Mouse (Mus musculus) neural tube, embryonic 12.5 days (tissue): ENCODE measurements at regions not wholly inside any gene's neighbourhood (a gene's known extent, or its start where the extent isn't known, plus 50 kb on each side); places are given as distances from the start of the nearest gene placed in this dataset.

Source experiments
- ATAC-seq: fragments of 200-750 bp; cut with Nextera tagmentation; 2 replicates; pipeline ENCODE4 v1.8.0; 2017; ENCODE audit warnings: low read depth, mild to moderate bottlenecking, moderate TSS enrichment, moderate library complexity; ENCODE audit not compliant: low FRiP score
- H3K27ac ChIP-seq: fragments of 300-500 bp; sonication (generic); 2 replicates; pipeline ENCODE4 v1.5.1; 2016
- H3K27me3 ChIP-seq: fragments of 300-500 bp; sonication (generic); replicated peaks from 2 replicates; pipeline ENCODE4 v1.6.1; 2016; ENCODE audit warnings: mild to moderate bottlenecking
- H3K36me3 ChIP-seq: fragments of 300-500 bp; sonication (generic); 2 replicates; pipeline ENCODE4 v1.6.1; 2016; ENCODE audit warnings: mild to moderate bottlenecking
- H3K4me1 ChIP-seq: fragments of 300-500 bp; sonication (generic); 2 replicates; pipeline ENCODE4 v1.6.1; 2016
- H3K4me2 ChIP-seq: fragments of 300-500 bp; sonication (generic); replicated peaks from 2 replicates; pipeline ENCODE4 v1.6.1; 2016; ENCODE audit warnings: mild to moderate bottlenecking
- H3K4me3 ChIP-seq: fragments of 300-500 bp; sonication (generic); 2 replicates; pipeline ENCODE4 v1.5.1; 2016
- H3K9ac ChIP-seq: fragments of 300-500 bp; sonication (generic); 2 replicates; pipeline ENCODE4 v1.6.1; 2016; ENCODE audit warnings: mild to moderate bottlenecking
- H3K9me3 ChIP-seq: fragments of 300-500 bp; sonication (generic); 2 replicates; pipeline ENCODE4 v1.6.1; 2016; ENCODE audit warnings: mild to moderate bottlenecking
- WGBS: fragments of 180-500 bp; shearing (Covaris S2); methylation state at CpG from one replicate; pipeline ENCODE4 v1.1.7; 2016; 5-methylcytosine and 5-hydroxymethylcytosine counted together

- Histone ChIP-seq H3K4me2 (no peak overlapping the region), H3K9me3 (no peaks in the 10 kb centered on the region), H3K4me1 (no peaks in the 10 kb centered on the region), H3K9ac (no peak overlapping the region), H3K4me3 (no peak overlapping the region), H3K27me3 (no peaks in the 10 kb centered on the region), H3K27ac (no peak overlapping the region), H3K36me3 (no peaks in the 10 kb centered on the region)
- no peak for ATAC-seq
- WGBS, result 77% methylated on average over 3 of the region's 3 CpGs
Measured at GRCm38 (mm10) chr1:23532659-23533058, 135.1 kb upstream of the Ogfrl1 start.

- WGBS, result 76% methylated on average over 10 of the region's 10 CpGs
- H3K4me2 ChIP-seq, result no peak overlapping the region
- H3K4me3 ChIP-seq, result no peak overlapping the region
- no peak overlapping the region for H3K27ac ChIP-seq
- peak; percentile 29; the same call in 1 of the 2 replicates for ATAC-seq
- no peaks in the 10 kb centered on the region for H3K4me1 ChIP-seq
- no peaks in the 10 kb centered on the region for H3K27me3 ChIP-seq
- H3K9me3 ChIP-seq, result no peaks in the 10 kb centered on the region
- H3K9ac ChIP-seq, result no peak overlapping the region
- no peaks in the 10 kb centered on the region for H3K36me3 ChIP-seq
Measured at GRCm38 (mm10) chr1:23536621-23537020, 139.0 kb upstream of the Ogfrl1 start.

DNA sequence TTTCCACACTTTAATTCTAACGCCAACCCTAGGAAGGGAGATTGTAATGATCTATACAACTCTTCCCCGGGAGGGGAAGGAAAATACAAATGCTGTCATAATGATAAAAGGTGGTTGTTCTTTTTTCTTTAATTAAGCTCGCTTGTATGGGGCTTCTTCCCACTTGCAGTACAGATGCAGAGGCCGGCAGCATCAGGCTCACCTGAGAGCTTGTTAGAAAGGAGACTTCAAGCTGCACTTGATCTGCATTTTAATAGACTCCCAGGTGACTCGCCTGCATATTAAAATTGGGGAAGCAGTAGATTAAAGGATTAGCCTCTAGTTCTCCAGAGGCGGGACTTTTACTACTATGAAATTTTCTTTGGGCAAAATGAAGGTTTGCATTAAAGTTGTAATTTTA, 140.8 kb upstream of the Ogfrl1 start:
- Histone ChIP-seq H3K27ac (no peak overlapping the region), H3K36me3 (no peaks in the 10 kb centered on the region)
- 40% methylated on average over 6 of the region's 6 CpGs for WGBS

GRCm38 (mm10) chr1:23540594-23540993, 143.0 kb upstream of the Ogfrl1 start:
- no peaks in the 10 kb centered on the region for H3K27me3 ChIP-seq
- no peak overlapping the region for H3K27ac ChIP-seq
- H3K36me3 ChIP-seq, result no peaks in the 10 kb centered on the region
- no peak for ATAC-seq
- no peak overlapping the region for H3K4me3 ChIP-seq
- H3K4me1 ChIP-seq, result no peaks in the 10 kb centered on the region
- H3K9me3 ChIP-seq, result no peaks in the 10 kb centered on the region
- H3K4me2 ChIP-seq, result no peak overlapping the region
- no peak overlapping the region for H3K9ac ChIP-seq
- 86% methylated on average over 7 of the region's 7 CpGs for WGBS

More for the DNA sequence above, 140.8 kb upstream of the Ogfrl1 start:
- no peak overlapping the region for H3K9ac ChIP-seq
- no peaks in the 10 kb centered on the region for H3K27me3 ChIP-seq
- H3K4me3 ChIP-seq, result no peak overlapping the region
- no peaks in the 10 kb centered on the region for H3K9me3 ChIP-seq
- H3K4me2 ChIP-seq, result no peak overlapping the region
- H3K4me1 ChIP-seq, result no peaks in the 10 kb centered on the region
- no peak for ATAC-seq

GRCm38 (mm10) chr1:23555794-23556193, 158.2 kb upstream of the Ogfrl1 start:
- H3K4me1 ChIP-seq, result no peaks in the 10 kb centered on the region
- no peak overlapping the region for H3K9ac ChIP-seq
- 84% methylated on average over 3 of the region's 3 CpGs for WGBS
- no peaks in the 10 kb centered on the region for H3K36me3 ChIP-seq
- no peaks in the 10 kb centered on the region for H3K9me3 ChIP-seq
- H3K27ac ChIP-seq, result no peak overlapping the region
- H3K27me3 ChIP-seq, result no peaks in the 10 kb centered on the region
- H3K4me2 ChIP-seq, result no peak overlapping the region
- no peak for ATAC-seq
- H3K4me3 ChIP-seq, result no peak overlapping the region

- Histone ChIP-seq H3K27ac (no peak overlapping the region), H3K4me3 (no peak overlapping the region), H3K4me2 (no peak overlapping the region), H3K27me3 (no peaks in the 10 kb centered on the region), H3K9ac (no peak overlapping the region), H3K36me3 (no peaks in the 10 kb centered on the region), H3K9me3 (no peaks in the 10 kb centered on the region), H3K4me1 (no peaks in the 10 kb centered on the region)
- 89% methylated on average over 5 of the region's 5 CpGs for WGBS
- no peak for ATAC-seq
Measured at GRCm38 (mm10) chr1:23568106-23568505, 170.5 kb upstream of the Ogfrl1 start.

DNA sequence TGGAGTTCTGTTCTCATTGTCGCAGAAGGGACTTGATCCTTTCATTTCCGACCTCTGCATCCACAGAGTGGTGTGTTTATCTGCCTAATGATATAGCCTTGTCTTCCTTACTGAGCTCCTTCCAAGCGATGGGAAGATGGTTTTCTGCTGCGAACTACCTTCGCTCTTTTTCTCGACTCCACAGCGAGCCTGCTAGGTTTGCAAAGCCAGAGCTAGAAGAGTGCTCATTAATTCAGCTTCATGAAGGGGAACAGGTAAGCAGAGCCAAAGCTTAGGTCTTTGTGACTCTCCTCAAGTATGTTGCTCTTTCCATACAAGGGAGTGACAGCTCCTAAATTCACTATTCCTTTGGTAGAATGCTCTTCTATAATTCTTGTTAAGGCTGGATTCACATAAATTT, 176.9 kb upstream of the Ogfrl1 start:
- no peak overlapping the region for H3K27ac ChIP-seq
- WGBS, result 80% methylated on average over 7 of the region's 7 CpGs

GRCm38 (mm10) chr1:23575005-23575404, 177.4 kb upstream of the Ogfrl1 start:
- no peaks in the 10 kb centered on the region for H3K9me3 ChIP-seq
- no peaks in the 10 kb centered on the region for H3K27me3 ChIP-seq
- no peaks in the 10 kb centered on the region for H3K36me3 ChIP-seq
- H3K27ac ChIP-seq, result no peak overlapping the region
- no peak overlapping the region for H3K4me2 ChIP-seq
- H3K4me3 ChIP-seq, result no peak overlapping the region
- no peak overlapping the region for H3K9ac ChIP-seq
- ATAC-seq, result no peak
- H3K4me1 ChIP-seq, result no peaks in the 10 kb centered on the region

More for the DNA sequence above, 176.9 kb upstream of the Ogfrl1 start:
- no peaks in the 10 kb centered on the region for H3K9me3 ChIP-seq
- no peak overlapping the region for H3K4me2 ChIP-seq
- no peaks in the 10 kb centered on the region for H3K27me3 ChIP-seq
- no peak overlapping the region for H3K4me3 ChIP-seq
- ATAC-seq, result no peak
- no peaks in the 10 kb centered on the region for H3K4me1 ChIP-seq
- no peak overlapping the region for H3K9ac ChIP-seq
- no peaks in the 10 kb centered on the region for H3K36me3 ChIP-seq

GRCm38 (mm10) chr1:23575515-23575914, 177.9 kb upstream of the Ogfrl1 start:
- 91% methylated on average over 2 of the region's 2 CpGs for WGBS
- Histone ChIP-seq H3K4me2 (no peak overlapping the region), H3K4me3 (no peak overlapping the region), H3K36me3 (no peaks in the 10 kb centered on the region), H3K4me1 (no peaks in the 10 kb centered on the region), H3K9me3 (no peaks in the 10 kb centered on the region), H3K27ac (no peak overlapping the region), H3K9ac (no peak overlapping the region), H3K27me3 (no peaks in the 10 kb centered on the region)
- ATAC-seq, result no peak

DNA sequence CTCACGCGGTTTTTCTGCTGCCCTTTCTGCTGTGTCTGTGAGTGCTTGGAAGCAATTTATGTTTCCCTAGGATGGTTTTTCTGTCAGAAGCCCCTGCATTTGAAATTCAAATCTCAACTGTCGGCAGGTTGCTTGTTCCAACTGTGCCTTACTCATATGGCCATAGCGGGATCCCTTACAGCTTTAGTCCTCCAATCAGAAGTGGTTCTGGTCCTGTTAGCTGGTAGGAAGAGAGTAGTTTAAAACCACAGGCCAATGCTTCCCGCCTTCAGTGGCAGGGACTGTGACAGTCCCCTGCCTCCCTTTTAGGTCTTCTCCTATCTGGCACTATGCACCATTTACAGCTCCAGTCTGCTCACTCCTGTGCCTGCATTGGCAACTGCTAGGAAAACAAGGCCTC, 178.6 kb upstream of the Ogfrl1 start:
- Histone ChIP-seq H3K36me3 (no peaks in the 10 kb centered on the region), H3K4me1 (no peaks in the 10 kb centered on the region), H3K9ac (no peak overlapping the region), H3K27me3 (no peaks in the 10 kb centered on the region), H3K4me2 (no peak overlapping the region), H3K9me3 (no peaks in the 10 kb centered on the region), H3K4me3 (no peak overlapping the region), H3K27ac (no peak overlapping the region)
- 68% methylated on average over 5 of the region's 5 CpGs for WGBS
- no peak for ATAC-seq

DNA sequence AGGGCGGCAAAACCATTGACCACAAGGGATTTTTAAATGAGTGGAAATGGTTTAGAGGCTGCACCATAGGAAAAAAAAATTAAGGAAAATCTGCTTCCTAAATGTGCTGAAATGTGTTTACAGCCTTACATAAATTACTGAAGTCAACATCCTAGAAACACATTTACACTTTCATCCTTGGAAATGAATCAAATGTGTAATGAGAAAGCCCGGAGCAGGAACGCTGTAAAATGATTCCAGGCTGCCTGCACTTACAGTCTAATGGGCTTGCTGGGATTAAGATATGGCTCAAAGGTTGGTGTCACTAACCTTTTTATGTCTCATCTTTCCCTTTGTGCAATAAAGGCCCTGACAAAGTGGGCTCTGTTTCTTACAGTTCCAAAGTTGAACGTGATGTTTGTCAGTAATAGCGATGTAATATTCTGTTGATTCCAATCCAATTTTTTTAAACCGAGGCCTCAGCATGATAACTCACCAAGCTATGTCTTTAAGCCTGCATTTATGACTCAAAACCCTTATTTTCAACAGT, 172.1 kb upstream of the B3gat2 start:
- 77% methylated on average over 6 of the region's 6 CpGs for WGBS
- H3K4me1 ChIP-seq, result no peaks in the 10 kb centered on the region
- H3K4me3 ChIP-seq, result no peak overlapping the region
- H3K9ac ChIP-seq, result no peak overlapping the region
- H3K27me3 ChIP-seq, result no peaks in the 10 kb centered on the region
- no peak overlapping the region for H3K27ac ChIP-seq
- H3K9me3 ChIP-seq, result no peaks in the 10 kb centered on the region
- H3K36me3 ChIP-seq, result no peaks in the 10 kb centered on the region
- ATAC-seq, result no peak
- H3K4me2 ChIP-seq, result no peak overlapping the region

DNA sequence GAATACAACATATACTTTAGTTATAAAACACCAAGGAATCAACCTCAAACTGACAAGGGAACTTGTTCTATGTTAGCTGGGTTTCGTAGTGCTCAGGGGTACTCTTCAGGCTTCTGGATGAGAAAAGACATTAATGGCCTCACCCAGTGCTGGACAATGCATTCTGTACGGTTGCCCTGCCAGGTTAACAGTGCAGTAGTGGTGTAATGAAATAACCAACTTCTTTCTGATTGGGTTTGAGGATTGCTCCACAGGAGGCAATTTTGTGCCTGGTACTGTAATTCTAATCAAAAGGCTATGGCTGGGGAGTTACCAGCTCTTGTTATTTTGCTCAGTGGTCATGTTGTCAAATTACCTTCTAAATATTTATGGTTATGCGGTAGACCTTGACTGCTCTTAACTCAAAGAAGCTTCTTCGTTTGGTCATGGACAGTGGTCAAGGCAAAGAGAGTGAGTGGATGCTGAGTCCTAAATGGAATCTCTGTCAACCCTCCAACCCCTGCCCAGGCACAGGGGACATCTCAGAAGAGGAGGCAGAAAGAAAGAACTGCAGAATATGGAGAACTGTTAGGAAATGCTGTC, 158.8 kb upstream of the B3gat2 start:
- H3K27ac ChIP-seq, result no peak overlapping the region
- ATAC-seq, result no peak
- WGBS, result 85% methylated on average over 4 of the region's 4 CpGs

DNA sequence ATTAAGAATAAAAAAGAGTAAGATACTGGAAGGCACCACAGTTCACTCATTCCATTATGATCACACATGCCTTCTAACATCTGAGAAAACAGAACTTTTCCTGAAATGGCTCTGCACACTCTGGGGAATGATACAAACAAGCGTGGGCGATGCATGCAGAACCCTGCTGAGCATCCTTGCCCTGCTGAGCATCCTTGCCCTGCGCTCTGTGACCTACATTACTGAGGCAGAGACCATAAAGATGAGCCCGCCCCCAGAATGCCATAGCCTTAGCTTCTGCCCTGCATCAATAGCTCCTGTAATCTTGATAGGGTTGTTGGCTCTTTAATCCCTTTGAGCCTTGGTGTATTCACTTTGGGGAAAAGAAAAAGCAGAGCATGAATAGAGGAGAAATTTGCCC, 132.2 kb upstream of the B3gat2 start:
- Histone ChIP-seq H3K9ac (no peak overlapping the region), H3K9me3 (no peaks in the 10 kb centered on the region), H3K4me2 (no peak overlapping the region), H3K27me3 (no peaks in the 10 kb centered on the region), H3K36me3 (no peaks in the 10 kb centered on the region), H3K4me3 (no peak overlapping the region), H3K27ac (no peak overlapping the region), H3K4me1 (no peaks in the 10 kb centered on the region)
- WGBS, result 46% methylated on average over 4 of the region's 4 CpGs
- ATAC-seq, result no peak

More for the DNA sequence above, 158.8 kb upstream of the B3gat2 start:
- Histone ChIP-seq H3K4me1 (no peaks in the 10 kb centered on the region), H3K4me2 (no peak overlapping the region), H3K36me3 (no peaks in the 10 kb centered on the region), H3K4me3 (no peak overlapping the region), H3K9ac (no peak overlapping the region), H3K27me3 (no peaks in the 10 kb centered on the region), H3K9me3 (no peaks in the 10 kb centered on the region)
